Mouse (Mus musculus): Measurements from ENCODE around the gene Pde1b.

DNA sequence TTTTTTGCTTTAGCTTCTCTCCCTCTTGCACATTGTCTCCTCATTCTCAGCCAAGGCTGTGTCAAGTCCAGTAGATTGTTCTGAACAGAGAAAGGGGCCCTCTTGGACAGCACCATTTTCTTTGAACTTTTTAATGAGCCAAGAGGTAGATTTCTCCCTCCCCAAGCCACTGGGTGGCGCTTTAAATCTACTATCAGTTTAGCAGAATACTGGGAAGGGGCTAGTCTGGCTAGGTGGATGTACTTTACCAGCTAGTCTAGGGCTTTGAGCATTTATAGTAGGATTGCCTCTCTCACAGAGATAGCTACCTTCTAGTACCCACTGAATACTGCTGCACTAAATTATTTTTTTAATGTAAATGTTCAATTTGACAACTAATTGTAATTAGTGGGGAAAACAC lies 20.3 kb upstream of the Pde1b start:
- TF ChIP-seq POLR2A (IDR thresholded peaks at IDR 0.05; ENCODE audit: borderline replicate concordance, extremely low read depth, low read depth, low read length) (no peak), CTCF (IDR thresholded peaks at IDR 0.05; ENCODE audit: insufficient read depth, low read length) (no peak)

Data from lung, adult 2 months (tissue).